Mouse (Mus musculus) heart, adult 18-20 months (tissue): ENCODE results near the gene Pdap1. TPM values are rescaled to one million over a fixed set of nuclear protein-coding genes. Genes with fewer than 3 reads are reported as not detected.
"Not testable (repeated sequence)": the region's sequence is repeated elsewhere in the genome, so short reads cannot be mapped to it uniquely, and the experiment has no call there.

Source experiments
- DNase-seq, 2 experiments: peaks; one replicate each; pipeline ENCODE4 v3.0.0; 2021 to 2022; ENCODE audit warnings: mixed read lengths in 1 of 2
- total RNA-seq, 2 experiments: library from RNA; stranded (reverse); gene quantifications; 2 replicates each; pipeline ENCODE4 v1.2.3; 2021

Pdap1 gene
- total RNA-seq, 2 experiments from 2014 or later = 39.3 to 40.2 TPM

- DNase-seq = not testable (repeated sequence)
Measured at GRCm38 (mm10) chr5:145083201-145083600, 56.8 kb downstream of the Pdap1 start.

DNA sequence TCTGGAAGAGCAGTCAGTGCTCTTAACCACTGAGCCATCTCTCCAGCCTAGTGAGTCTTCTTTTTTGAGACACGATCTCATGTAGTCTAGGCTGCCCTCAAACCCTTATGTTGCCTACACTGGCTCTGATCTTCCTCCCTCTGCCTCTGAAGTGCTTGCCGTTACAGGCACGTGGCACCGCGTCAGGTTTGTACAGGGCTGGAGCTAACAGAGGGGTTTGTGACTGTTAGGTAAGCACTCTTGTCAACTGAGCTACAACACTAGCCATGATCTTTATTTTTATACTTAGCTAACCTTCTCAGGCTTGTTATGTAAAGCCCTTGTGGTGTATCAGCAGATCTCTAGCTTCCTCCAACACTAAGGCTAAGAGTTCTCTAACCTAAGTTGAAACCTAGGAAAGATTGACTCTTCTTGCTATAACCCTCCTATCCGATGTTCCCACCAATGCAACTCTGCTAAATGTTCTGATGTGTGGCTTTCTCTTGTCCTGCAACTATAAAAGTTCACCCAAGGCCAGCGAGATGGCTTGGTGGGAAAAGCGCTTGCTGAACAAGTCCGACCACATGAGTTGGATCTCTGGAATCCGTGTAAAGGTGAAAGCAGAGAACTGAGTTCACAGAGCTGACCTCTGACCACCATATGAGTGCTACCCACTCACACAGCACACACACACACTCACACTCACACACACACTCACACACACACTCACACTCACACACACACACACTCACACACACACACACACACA, 58.0 kb downstream of the Pdap1 start:
- no peak for DNase-seq

Other genes with a start within 250 kb of the Pdap1 start
- gene Smurf1, start 174.4 kb downstream of the Pdap1 start, total RNA-seq = 10 to 100 TPM; 27.6 to 36.2 TPM
- not detected for gene Gm4871, start 107.5 kb downstream of the Pdap1 start, total RNA-seq
- gene 1700018F24Rik, start 97.2 kb downstream of the Pdap1 start, total RNA-seq = not detected
- gene Arpc1a, start 56.4 kb downstream of the Pdap1 start, total RNA-seq = 10 to 100 TPM; 61.4 to 63.8 TPM
- gene Kpna7, start 56.2 kb downstream of the Pdap1 start, total RNA-seq = not detected
- gene Arpc1b, start 26.0 kb downstream of the Pdap1 start, total RNA-seq = 10 to 100 TPM; 65.3 to 67.4 TPM
- 10 to 100 TPM; 57.0 to 58.9 TPM for gene Bud31, start 124 bp upstream of the Pdap1 start, total RNA-seq
- 10 to 100 TPM; 30.0 to 31.3 TPM for gene Ptcd1, start 26.9 kb upstream of the Pdap1 start, total RNA-seq
- gene Cpsf4, start 27.0 kb upstream of the Pdap1 start, total RNA-seq = 10 to 100 TPM; 11.4 to 12.9 TPM
- 1,000 to 10,000 TPM; 1,105 to 1,150 TPM for gene Atp5j2, start 51.8 kb upstream of the Pdap1 start, total RNA-seq
- 1 to 10 TPM; 6.5 to 7.3 TPM for gene Zkscan14, start 61.6 kb upstream of the Pdap1 start, total RNA-seq
- gene Zkscan5, start 64.3 kb upstream of the Pdap1 start, total RNA-seq = 10 to 100 TPM in 1 of 2 experiments, 1 to 10 TPM in 1; 9.5 to 10.0 TPM
- gene Zfp655, start 91.5 kb upstream of the Pdap1 start, total RNA-seq = 10 to 100 TPM; 30.7 to 32.6 TPM
- 10 to 100 TPM; 10.7 to 11.2 TPM for gene Zscan25, start 140.3 kb upstream of the Pdap1 start, total RNA-seq
- gene Cyp3a57, start 205.0 kb upstream of the Pdap1 start, total RNA-seq = not detected